Mouse (Mus musculus): ENCODE measurements around the gene Tpt1.
"Not testable (repeated sequence)": the region's sequence is repeated elsewhere in the genome, so short reads cannot be mapped to it uniquely, and the experiment has no call there.

Tpt1 gene

DNA sequence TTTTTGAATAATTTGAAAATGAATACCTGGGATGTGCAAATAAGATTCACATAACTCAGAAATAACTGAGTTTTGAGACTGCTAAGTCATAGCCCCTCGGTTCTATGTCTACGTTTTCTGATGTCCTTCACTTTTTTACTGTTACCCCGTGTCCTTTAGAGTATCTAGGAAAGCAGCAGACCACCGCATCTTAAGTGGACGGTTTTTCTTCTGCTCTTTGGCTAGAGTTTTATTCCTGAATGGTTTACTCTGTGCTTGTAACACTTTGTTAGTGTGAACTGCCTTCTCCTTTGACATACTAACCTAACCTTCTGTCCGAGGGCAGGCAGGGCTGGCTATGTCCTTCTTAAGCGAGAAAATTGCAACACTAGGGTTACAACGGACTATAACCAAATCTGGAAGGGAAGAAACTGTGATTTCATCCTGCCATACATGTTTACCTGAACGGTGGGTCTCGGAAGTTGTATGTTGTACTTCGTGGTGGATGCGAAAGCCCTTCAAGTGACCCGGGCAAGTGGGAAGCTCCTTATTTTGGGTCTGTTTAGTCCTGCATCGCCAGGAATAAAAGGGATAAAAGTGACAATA is 690 bp upstream of the Tpt1 start:
- DNase-seq (ENCODE audit: low spot score): no peak

DNA sequence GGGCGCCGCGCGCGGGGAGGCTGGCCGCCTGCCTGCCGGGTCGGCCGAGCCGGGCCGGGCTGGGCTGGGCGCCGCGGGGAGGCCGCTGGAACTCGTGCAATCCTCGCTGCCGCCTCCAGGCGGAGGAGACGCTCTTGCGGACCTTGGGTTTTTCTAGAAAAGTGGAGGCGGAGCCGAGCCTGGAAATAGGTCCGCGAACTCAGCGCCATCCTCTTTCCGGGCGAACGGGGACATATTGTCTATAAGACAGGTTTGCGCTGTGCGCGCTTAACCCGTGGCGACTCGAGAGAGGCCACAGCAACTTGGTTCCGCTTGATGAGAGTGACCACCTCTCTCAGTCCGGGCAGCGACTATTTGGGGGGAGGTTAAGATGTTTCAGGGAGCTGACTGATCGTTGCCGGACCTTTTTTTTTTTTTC is 814 bp downstream of the Tpt1 start:
- peak; percentile 81 for DNase-seq (ENCODE audit: low spot score)

DNA sequence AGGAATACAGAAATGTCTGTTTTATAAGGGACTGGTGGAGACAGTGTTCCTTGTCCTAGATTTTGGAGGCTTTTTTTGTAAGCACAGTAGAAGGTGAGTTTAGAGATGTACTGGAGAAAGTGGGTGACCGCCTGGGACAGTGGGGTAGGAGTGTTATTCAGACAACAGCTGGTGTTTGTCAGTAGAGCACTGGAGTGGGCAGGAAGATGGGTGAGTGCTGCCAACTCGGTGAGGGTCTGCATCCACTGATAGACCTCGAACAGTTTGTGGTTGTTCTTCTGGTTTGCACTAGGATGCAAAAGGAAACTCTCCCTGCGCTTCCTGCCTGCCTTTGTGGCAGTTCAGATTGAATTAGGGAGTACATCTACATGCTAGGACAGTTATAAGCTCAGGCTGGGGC is 2.8 kb downstream of the Tpt1 start:
- DNase-seq (ENCODE audit: low spot score): no peak

DNA sequence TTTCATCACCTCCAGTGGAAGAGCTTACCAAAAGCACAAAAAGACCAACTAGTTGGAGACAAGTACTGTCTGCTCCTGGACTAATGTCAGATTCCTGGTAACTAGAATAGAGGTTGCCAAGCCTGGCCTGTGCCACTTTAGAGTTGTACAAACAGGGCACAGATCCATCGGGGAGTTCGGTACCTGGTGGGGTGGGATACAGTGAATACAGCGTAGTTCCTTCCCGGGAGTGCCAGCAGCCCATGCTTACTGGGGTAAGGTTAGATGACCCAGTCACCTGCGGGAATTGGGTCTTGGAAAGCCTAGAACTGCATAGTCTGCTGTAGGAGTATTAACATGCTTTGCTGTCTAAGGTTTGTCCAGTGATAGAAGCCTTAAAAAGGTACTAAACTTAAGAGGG is 3.6 kb downstream of the Tpt1 start:
- no peak for DNase-seq (ENCODE audit: low spot score)

DNA sequence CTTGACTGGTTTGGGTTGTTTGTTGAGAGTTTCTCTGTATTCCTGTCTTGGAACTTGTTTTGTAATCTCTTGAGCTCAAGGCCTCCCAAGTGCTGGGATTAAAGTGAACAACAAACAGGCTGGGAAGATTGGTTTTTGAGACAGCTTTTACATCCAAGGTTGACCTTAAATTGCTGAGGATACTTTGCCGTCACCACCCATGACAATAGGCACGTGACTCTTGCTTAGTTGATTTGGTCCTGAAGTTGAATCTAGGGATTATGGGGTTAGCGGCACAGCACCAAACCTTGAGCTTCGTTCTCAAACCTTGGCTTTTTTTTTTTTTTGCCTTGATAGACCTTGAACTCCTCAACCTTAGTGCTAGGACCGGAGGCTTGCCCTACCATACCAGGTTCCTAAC is 4.3 kb downstream of the Tpt1 start:
- DNase-seq (ENCODE audit: low spot score): no peak

DNA sequence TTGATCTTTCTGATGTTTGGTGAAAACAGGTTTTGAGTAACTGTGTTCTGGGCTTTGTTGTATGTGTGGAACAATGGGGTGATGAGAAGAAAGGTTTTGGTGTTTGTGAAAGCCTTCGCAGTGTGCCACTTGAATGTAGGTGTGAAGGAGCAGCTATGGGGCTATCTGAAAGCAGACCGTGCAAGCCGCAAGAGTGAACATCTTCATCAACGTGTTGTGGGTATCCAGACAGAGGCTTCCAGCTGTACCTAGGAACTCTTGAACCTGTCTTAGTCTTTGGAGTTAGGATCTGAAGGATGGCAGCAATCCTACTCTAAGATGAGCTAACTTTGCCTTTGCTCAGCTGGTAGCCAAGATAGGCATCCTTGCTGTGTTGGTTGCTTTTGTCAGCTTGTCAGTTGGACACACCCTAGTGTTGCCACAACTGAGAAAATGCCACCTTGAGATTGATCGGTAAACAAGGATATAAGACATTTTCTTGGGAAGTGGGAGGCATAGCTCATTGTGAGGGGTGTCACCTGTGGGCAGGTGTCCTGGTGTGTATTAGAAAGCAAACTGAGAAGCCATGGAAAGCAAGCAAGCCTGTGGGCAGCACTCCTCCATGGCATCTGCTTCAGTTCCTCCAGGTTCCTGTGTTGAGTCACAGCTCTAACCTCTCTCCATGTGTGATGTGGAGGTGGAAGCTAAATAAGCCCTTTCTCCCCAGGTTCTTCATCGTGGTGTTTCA is 5.1 kb downstream of the Tpt1 start:
- DNase-seq (ENCODE audit: low spot score): no peak

DNA sequence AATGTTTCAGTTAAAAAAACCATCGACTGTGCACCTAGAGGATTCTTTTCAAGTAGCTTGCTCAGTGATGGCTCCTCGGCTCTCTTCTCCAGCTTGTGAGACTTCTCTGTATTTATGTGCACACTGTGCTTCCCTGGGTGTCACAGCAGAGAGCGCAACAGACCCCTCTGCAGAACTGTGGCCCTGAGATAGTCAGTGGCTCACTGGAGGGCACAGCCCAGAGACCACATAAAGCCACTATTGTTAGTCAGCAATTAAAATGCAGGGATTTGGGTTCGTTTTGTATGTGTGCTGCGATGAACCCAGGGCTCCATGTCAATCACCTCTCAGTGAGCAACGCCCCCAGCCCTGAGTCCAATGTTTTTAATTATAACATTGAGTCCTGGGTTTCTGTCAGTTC is 5.9 kb downstream of the Tpt1 start:
- no peak for DNase-seq (ENCODE audit: low spot score)

DNA sequence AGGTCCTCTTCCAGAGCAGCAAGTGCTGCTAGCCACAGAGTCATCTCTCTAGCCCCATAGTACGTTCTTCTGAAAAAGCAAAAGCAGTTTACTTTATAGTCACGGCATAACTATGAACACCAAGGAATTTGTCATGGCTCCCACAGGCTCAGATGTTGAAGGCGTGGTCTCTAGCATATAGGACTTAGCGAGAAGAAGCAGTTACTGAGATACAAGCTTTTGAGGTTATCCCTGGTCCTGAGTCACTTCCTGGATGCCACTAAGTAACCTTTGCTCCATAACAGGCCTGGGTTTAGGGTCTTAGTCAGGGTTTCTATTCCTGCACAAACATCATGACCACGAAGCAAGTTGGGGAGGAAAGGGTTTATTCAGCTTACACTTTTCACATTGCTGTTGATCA is 7.1 kb downstream of the Tpt1 start:
- DNase-seq (ENCODE audit: low spot score): no peak

DNA sequence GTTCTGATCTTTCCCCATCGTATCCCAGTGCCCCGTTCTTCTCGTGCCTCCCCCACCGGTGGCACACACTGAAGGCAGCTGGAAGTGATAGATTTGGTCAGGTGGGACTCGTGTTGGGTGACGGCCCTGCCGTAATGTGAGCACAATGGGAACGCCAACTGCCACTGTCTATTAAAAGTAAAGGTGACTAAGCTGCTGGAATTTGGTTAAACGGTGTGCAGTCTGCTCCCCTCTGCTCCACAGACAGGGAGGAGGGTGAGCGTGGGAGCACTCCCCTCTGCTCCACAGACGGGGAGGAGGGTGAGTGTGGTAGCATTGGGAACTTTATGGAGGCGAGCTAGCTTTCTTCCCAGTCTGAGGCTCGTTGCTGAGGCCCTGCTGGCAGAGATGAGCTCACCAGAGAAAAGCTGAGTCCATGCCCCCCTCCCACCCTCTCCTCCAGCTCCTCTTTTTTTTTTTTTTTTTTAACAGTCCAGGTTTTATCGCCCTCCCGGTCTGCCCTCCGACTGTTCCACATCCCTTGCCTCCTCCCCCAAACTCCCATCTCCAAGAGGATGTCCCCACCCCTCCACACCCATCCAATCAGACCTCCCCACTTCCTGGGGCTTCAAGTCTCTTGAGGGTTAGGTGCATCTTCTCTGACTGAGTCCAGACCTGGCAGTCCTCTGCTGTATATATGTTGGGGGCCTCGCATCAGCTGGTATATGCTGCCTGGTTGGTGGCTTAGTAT is 10.5 kb downstream of the Tpt1 start:
- no peak for DNase-seq (ENCODE audit: low spot score)

DNA sequence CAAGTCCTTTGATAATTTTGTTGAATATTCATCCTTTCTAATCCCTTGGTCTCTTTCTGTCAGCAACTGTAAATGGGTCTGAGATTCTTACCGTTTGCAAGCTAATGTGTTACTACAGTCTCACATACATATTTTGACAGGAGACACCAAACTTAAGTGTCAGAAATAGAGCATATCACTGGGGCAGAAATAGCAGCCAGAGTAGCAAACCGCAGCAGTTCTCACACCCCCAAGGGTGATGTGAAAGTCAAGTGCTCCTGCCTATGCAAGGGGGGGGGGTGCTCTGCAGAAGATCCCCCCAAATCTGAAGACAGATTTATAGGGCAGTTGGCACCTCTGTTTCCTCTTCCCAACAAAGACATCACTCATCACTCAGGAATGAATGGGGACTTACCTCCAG is 13.3 kb downstream of the Tpt1 start:
- DNase-seq (ENCODE audit: low spot score): no peak

DNA sequence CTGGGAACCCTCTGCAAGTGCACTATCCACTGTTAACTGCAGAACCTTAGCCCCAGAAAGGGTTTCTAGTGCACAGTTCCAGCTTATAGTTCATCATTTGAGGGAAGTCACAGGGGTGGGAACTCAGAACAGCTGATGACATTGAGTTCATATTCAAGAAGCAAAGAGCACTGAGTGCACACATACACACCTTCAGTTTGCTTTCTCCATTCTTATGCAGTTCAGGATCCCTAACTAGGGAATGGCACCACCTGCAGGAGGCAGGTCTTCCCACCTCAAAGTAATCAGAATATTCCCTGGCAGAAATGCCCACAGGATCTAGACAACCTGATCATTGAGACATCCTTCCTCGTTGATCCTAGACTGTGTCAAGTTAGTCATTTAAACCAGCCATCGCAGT is 14.7 kb downstream of the Tpt1 start:
- DNase-seq (ENCODE audit: low spot score): no peak

DNA sequence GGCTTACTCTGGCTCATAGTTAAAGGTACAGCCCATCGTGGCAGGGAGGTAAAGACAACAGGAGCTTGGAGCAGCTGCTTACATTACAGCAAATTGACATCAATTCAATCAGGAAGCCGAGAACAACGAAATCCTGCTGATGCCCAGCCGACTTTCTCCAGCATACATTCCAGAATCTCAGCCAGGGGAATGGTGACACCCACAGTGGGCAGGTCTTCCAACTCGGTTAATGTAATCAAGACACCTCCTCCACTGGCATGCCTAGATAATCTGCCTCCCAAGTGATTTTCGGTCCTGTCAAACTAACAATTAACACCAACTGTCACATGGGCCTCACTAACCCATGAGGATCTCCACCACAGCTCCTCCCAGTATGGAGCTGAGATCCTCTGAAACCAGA is 17.8 kb downstream of the Tpt1 start:
- no peak for DNase-seq (ENCODE audit: low spot score)

DNA sequence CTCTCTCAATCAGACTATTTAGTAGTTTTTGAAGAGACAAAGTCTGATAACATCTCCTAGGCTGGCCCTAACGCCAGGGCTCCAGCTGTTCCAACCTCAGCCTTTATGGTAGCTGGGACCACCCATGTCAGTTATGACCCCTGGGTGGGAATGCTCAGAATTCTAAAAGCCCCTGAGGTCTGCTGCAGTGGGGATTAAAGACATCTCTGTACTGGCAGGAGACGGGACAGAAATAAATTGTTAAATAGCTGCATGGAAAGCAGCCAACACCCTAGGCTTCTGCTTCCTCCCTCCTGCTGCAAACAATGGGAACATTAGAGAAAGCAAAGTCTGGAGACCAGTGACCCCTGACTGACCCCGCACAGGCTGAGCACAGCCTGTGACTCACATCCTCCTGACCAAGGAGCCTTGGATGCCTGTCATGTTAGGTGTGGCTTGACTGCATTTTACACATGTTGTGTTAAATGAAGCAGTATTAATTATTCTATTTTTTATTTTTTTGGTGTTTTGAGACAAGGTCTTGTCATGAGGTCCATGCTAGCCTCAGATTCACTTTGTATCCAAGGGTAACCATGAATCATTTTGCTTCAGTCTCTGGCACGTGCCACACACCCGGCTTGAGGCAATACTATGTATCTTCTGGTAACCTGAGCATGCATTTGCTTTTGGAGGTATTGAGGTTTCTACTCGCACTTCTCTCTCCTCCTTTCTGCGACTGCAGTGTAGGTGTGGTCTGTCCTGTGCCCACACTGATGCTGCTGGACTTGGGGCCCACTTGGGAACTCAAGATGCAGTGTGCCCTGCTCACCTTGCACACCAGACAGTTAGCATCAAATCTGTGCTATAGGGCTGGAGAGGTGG is 18.9 kb downstream of the Tpt1 start:
- peak; percentile 74 for DNase-seq (ENCODE audit: low spot score)

DNA sequence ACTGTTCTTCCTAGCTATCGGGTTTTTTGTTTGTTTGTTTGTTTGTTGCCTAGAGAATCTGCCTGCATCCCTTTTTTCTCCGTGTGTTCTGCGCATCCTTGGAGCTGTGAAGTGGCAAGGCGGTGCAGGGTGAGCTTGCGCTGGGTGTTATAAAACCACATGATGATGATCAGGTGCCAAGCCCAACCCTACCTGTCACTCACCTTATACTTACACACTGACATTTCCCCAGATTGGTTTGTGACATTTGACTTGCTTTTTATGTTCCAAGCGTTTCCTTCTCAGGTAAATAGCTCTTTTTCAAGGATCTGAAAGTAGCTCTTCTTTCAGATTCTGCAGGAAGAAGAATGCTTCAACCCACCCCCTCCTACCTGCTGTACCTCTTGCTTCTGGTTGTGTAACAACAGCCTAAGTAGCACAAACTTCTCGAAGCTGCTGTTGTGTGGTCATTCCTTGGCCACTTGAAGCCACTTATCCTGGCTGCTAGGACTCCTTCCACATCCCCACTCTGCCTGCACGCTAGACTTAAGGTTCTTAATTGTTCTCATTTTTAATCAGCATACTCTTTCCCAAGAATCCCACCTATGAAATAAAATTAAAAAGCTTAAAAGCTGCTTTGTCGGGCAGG is 21.9 kb downstream of the Tpt1 start:
- no peak for DNase-seq (ENCODE audit: low spot score)

DNA sequence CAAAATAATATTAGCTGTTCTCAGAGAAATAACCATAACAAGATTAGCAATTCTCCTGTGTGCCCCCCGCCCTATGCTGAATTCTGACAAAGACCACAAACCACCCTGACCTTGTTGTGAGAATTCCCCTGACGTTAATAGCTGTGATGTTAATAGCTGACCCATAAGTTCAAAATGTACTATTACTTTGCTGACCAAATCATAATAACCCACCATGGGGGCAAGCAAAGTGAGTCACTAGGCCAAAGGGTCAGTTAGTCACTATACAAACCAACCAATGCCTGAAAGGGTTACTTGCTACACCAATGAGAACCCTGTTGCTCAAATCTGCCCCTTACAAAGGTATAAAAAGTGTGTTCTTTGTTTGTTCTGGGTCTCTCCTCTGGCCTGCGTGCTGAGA is 23.1 kb downstream of the Tpt1 start:
- not testable (repeated sequence) for DNase-seq (ENCODE audit: low spot score)

DNA sequence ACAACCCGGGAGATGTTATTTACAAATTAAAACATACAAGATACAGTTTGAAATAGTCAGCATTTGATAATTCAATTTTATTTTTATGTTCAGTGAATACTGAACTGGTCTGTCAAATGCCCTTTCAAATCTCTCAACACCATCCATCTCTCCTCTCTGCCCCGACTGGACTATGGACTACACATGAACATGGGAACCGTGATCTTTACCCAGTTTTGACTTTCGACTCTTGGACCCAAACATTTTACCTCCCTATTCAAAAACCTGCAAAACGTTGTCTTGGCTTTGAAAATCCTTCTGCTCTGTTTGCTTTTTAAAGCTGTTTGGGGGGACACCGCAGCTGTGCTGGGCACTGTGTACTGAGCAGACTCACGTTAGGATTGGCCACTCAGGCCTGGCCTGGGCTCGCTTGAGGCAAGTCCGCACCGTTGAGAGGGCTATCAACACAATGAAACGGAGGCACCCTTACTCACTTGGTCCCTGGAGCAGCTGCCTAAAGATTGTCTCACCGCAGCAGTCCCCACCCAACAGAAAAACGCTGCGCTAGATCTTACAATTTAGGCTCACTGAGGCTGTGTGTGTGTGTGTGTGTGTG is 25.0 kb downstream of the Tpt1 start:
- DNase-seq (ENCODE audit: low spot score): no peak

DNA sequence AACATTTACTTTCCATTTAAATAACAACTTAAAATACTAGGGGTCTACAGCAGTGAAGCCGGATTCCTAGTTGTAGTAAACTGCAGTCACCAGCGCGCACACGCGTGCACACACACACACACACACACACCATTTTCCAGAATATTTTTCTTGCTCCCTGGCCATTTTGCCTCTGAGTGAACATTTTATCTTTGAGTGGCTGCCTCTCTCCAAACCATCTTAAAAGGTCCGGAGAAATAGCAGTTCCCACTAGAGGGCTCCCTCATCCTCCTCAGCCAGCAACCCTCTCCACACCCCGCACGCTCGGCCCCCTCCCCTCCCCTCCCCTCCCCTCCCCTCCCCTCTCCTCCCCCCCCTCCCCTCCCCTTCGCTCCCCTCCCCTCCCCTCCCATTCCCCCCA is 25.7 kb downstream of the Tpt1 start:
- no peak for DNase-seq (ENCODE audit: low spot score)

DNA sequence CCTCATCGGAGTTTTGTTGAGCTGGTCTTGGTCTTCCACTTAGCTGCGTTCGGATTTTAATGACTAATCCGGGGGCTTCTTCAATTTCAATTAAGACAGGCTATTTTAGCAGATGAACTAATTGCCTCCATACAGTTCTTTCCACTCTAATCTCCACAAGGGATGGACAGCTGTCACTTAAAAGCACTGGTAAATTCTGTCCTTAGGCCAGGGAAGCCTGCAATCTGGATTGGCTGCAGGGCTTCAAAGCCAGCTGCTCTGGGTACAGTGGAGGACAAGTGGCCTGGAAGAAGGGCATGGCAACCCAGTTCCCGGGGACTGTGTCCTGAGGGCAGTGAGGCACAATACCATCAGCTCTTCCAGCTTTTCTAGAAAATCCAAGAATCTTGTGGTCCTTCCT is 26.2 kb downstream of the Tpt1 start:
- no peak for DNase-seq (ENCODE audit: low spot score)

DNA sequence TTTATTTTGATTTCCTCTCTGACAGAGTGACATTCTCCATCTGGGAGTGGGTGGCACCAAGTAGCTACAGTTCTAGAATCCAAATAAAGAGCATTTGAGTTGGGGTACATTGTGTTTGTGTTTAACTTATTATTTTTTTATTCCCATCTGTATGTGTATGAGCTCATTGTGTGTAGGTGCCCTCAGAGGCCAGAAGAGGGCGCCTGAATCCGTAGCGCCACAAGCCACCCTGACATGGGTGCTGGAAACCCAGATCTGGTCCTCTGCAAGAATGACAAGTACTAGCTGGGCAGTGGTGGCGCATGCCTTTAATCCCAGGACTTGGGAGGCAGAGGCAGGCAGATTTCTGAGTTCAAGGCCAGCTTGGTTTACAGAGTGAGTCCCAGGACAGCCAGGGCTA is 26.9 kb downstream of the Tpt1 start:
- DNase-seq (ENCODE audit: low spot score): no peak

DNA sequence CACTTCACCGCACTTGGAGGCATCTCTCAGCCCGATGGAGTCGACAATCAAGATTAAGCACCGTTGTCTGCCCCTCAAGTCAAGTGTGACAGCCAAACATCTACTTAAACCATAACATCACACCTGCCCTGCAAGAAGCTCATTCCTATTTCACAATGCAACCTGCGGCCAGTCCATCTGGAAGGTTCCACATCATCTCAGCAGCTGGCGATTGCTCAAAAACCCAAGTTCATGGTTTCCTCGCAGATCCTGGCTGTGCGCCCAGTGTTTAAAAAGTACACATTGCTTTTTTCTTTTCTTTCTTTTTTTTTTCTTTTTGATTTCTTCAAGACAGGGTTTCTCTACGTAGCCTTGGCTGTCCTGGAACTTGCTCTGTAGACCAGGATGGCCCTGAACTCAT is 28.7 kb downstream of the Tpt1 start:
- peak; percentile 63 for DNase-seq (ENCODE audit: low spot score)

DNA sequence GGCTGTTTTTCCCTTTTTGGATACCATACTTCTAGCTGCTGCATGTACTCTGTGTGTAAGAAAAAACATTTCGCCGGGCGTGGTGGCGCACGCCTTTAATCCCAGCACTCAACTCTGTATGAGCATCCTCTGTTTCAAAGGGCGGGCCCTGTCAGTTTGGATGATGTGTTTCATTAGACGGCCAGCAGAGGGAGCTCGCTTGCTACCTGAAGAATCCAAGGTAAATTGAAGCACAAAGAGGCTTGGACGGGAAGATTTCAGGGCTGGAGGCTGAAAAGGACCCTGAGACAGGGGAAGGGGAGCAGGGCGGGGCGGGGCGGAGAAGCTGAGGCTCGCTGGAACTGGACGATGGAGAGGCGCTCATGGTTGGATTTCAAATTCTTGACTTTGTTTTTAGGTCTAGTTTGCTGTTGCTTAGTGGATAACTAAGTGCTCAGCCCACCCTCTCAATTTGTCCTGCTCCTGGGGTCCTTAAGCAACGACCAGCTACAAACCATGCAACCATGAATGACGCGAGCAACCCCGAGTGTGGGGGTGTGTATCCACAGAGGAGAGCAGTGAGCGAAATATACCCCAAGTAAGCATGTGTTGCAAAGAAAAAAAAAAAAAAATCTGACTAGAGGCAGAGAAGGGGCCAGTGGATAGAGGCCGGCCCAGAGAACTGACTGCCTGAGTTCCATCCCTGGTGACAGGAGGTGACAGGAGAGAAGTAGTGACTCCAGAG is 31.6 kb downstream of the Tpt1 start:
- DNase-seq (ENCODE audit: low spot score): peak; percentile 45
